Mouse (Mus musculus): ENCODE data around the gene Gm4907.
"Not testable (repeated sequence)": the region's sequence is repeated elsewhere in the genome, so short reads cannot be mapped to it uniquely, and the experiment has no call there.

Gene Gm4907

GRCm38 (mm10) chrX:23882253-23882652 lies at the start of gene Gm4907:
Gm4907 (plus strand) TSS chrX:23882553.
- DNase-seq (ENCODE audit: low spot score): not testable (repeated sequence)

- DNase-seq (ENCODE audit: low spot score): not testable (repeated sequence)
Measured at GRCm38 (mm10) chrX:23833784-23834183, 48.6 kb upstream of the Gm4907 start.

GRCm38 (mm10) chrX:23840921-23841320 lies 41.4 kb upstream of the Gm4907 start:
- DNase-seq (ENCODE audit: low spot score): no peak

- DNase-seq (ENCODE audit: low spot score): no peak
Measured at GRCm38 (mm10) chrX:23954161-23954560, 71.8 kb downstream of the Gm4907 start.

Data from embryo, embryonic 10.5 days (tissue).